Mouse (Mus musculus): ENCODE measurements around the gene Nxpe4. TPM values are rescaled to one million over a fixed set of nuclear protein-coding genes. Genes with fewer than 3 reads are reported as not detected.
A peak's percentile ranks its signal among the peaks of the same experiment; 100 is the strongest.

Nxpe4 gene
- 4.2 and 9.5 TPM in 2 replicates for total RNA-seq (2014; rRNA removed; ENCODE audit: low replicate concordance)
- polyA plus RNA-seq (2015; fragmentation: Nextera tagmentation; extraction: Ambion mirVana): 5.3 and 5.9 TPM in 2 replicates

DNA sequence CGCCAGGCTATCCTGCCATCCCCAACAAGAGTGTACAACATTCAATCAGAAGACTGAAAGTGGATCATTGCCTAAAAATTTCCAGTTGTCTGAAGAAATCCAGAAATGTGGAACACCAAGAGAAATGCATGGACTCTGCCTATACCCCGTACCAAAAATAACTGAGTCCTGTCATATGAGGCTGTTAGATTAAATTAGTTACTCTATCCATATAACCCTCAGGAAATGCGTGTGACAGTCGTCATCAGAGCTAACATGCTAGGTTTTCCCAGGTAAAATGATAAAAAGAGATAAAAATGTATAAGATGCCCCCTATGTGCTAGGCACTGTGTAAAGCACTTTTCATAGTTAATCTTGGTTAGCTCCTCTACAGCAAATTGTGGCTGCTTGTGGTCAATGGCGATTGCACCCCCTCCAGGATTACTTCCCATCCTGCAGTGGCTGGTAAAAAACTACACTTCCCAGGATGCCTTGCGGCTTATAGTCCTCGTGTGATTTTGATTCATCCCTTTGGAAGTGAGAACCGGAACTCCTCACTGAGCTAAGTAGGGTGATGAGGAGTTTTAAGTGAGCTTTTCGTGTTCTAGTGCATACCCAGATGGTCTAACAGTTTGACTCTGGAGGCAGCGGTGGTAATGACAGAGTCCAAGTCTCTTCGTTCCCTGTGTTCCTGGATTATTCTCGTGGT lies at the start of gene Nxpe4:
Gene Nxpe4 (plus strand): TSS at position 519 of the 688 bp plus-strand sequence.
- Histone ChIP-seq H3K27ac (ENCODE audit: low read depth) (no peak within 1 kb of the TSS), H3K4me1 (ENCODE audit: control insufficient read depth, insufficient read depth) (peaks cover 3% of the 10 kb centered on the region; the same call in 1 of the 2 replicates), H3K4me3 (ENCODE audit: low read depth, low read length) (peak within 1 kb of the TSS; percentile 33), H3K9me3 (replicated peaks; ENCODE audit: control insufficient read depth, low read length) (no peaks in the 10 kb centered on the region), H3K9ac (replicated peaks; ENCODE audit: low read depth, low read length) (no peak within 1 kb of the TSS), H3K27me3 (ENCODE audit: control insufficient read depth, insufficient read depth, low read length) (no peaks in the 10 kb centered on the region), H3K36me3 (replicated peaks; ENCODE audit: control insufficient read depth, insufficient read depth, low read length) (no peaks in the 10 kb centered on the region), H3K4me2 (ENCODE audit: low read depth, low read length) (peak within 1 kb of the TSS; percentile 46)
- DNase-seq (ENCODE audit: low spot score) (peak; percentile 58), ATAC-seq (ENCODE audit: insufficient read depth, low read depth) (peak; percentile 62)
- TF ChIP-seq CTCF (IDR thresholded peaks at IDR 0.05; ENCODE audit: low read depth) (peak; percentile 19; the same call in 1 of the 2 replicates), EP300 (IDR thresholded peaks at IDR 0.05; ENCODE audit: low read depth) (no peak)
- WGBS: 27% methylated on average over 12 of the region's 12 CpGs

DNA sequence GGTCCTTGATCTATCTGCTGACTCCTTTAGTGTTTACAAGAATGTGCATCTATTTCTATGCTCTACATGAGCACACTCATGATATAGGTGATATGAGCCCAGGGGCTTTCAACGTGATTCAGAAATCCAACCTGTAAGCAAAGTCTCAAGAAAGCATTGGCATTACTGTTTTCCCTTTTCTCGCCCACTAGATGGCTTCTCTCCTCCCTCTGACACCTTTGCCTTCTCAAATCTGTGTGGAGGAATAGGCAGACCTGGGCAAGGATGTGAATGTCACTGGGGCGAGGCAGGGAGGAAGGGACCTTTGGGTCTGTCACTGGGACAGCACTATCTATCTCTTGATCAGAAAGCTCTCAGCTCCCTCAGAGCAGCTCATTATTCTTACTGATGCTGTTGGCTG lies 35.0 kb upstream of the Nxpe4 start:
- ATAC-seq (ENCODE audit: insufficient read depth, low read depth) (no peak), DNase-seq (ENCODE audit: low spot score) (no peak)
- H3K4me1 ChIP-seq (ENCODE audit: control insufficient read depth, insufficient read depth): no peaks in the 10 kb centered on the region
- H3K27me3 ChIP-seq (ENCODE audit: control insufficient read depth, insufficient read depth, low read length): no peaks in the 10 kb centered on the region
- H3K9ac ChIP-seq (replicated peaks; ENCODE audit: low read depth, low read length): no peak overlapping the region
- no peaks in the 10 kb centered on the region for H3K9me3 ChIP-seq (replicated peaks; ENCODE audit: control insufficient read depth, low read length)
- H3K36me3 ChIP-seq (replicated peaks; ENCODE audit: control insufficient read depth, insufficient read depth, low read length): no peaks in the 10 kb centered on the region
- H3K4me2 ChIP-seq (ENCODE audit: low read depth, low read length): no peak overlapping the region
- 0 out of 2 replicates have a peak, but pooled peaks have one; percentile 2 for TF ChIP-seq CTCF (IDR thresholded peaks at IDR 0.05; ENCODE audit: low read depth)
- no peak for TF ChIP-seq EP300 (IDR thresholded peaks at IDR 0.05; ENCODE audit: low read depth)
- no peak overlapping the region for H3K4me3 ChIP-seq (ENCODE audit: low read depth, low read length)
- 29% methylated on average over 3 of the region's 3 CpGs for WGBS
- no peak overlapping the region for H3K27ac ChIP-seq (ENCODE audit: low read depth)

DNA sequence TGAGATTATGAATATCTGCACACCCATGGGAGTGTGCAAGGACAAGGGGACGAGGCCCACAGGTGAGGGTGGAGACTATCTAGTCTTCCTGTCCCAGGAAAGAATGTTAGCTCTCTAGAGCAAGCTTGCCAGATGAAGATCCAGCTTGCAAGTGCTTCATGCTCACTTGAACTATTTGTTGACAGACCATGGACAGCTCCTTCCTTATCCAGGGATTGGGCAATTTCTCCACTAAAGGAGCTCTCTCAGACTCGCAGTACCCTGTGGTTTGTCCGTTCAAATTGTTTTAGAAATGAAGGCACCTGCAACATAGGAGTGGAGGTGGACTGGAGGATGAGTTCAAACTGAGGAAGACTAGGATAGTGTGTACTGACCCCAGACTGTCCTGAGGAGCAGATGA lies 24.3 kb upstream of the Nxpe4 start:
- TF ChIP-seq EP300 (IDR thresholded peaks at IDR 0.05; ENCODE audit: low read depth): no peak
- no peak for TF ChIP-seq CTCF (IDR thresholded peaks at IDR 0.05; ENCODE audit: low read depth)
- no peaks in the 10 kb centered on the region for H3K27me3 ChIP-seq (ENCODE audit: control insufficient read depth, insufficient read depth, low read length)
- H3K27ac ChIP-seq (ENCODE audit: low read depth): no peak overlapping the region
- H3K4me3 ChIP-seq (ENCODE audit: low read depth, low read length): no peak overlapping the region
- H3K9ac ChIP-seq (replicated peaks; ENCODE audit: low read depth, low read length): no peak overlapping the region
- DNase-seq (ENCODE audit: low spot score) (no peak), ATAC-seq (ENCODE audit: insufficient read depth, low read depth) (no peak)
- H3K9me3 ChIP-seq (replicated peaks; ENCODE audit: control insufficient read depth, low read length): no peaks in the 10 kb centered on the region
- H3K36me3 ChIP-seq (replicated peaks; ENCODE audit: control insufficient read depth, insufficient read depth, low read length): no peaks in the 10 kb centered on the region
- WGBS: 25% methylated on average over 3 of the region's 3 CpGs
- H3K4me1 ChIP-seq (ENCODE audit: control insufficient read depth, insufficient read depth): no peaks in the 10 kb centered on the region
- H3K4me2 ChIP-seq (ENCODE audit: low read depth, low read length): no peak overlapping the region

DNA sequence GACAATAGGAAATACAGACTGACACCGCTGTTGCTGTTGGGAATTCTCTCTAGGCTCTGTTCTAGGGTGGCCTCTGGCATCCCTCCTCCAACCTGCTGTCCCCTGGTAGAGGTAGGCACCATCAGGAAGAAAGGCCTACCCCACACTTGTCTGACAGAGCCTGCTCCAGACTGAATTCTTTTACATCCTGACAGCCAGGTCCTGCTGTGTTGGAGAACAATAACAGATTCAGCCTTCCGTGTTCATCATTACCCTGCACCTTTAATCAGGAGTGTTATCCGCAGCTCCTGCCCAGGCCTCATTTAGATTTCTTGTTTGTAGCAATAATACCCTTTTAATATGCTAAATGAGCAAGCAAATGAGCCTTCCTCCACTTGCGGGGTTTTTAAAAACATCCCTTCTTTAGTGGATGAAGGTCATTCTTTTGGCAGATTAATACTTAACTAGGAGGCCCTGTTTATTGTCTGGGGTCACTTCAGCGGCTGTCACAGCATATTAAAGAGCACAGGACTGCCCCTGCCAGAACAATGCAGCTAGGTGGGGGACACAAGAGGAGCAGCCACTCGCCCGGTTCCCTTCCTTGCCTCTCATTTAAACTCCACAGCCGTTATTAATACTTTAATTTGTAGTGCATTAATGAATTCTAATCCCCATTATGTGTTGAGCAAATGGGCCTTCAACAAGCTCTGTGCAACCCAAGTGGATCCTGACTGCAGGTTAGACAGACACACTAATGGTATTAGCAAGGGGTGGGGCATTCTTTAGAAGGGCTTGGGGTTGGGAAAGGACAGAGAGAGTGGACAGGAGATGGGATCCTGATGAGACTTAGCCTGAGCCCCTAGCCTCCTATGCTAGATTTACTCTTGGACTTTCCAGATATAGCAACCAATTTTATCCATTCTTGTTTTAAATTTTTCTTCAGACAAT lies 21.1 kb upstream of the Nxpe4 start:
- no peak overlapping the region for H3K4me3 ChIP-seq (ENCODE audit: low read depth, low read length)
- H3K27me3 ChIP-seq (ENCODE audit: control insufficient read depth, insufficient read depth, low read length): no peaks in the 10 kb centered on the region
- ATAC-seq (ENCODE audit: insufficient read depth, low read depth): no peak
- no peaks in the 10 kb centered on the region for H3K9me3 ChIP-seq (replicated peaks; ENCODE audit: control insufficient read depth, low read length)
- 36% methylated on average over 8 of the region's 8 CpGs for WGBS
- H3K36me3 ChIP-seq (replicated peaks; ENCODE audit: control insufficient read depth, insufficient read depth, low read length): no peaks in the 10 kb centered on the region
- no peak overlapping the region for H3K4me2 ChIP-seq (ENCODE audit: low read depth, low read length)
- no peak for DNase-seq (ENCODE audit: low spot score)
- TF ChIP-seq EP300 (IDR thresholded peaks at IDR 0.05; ENCODE audit: low read depth): no peak
- no peak for TF ChIP-seq CTCF (IDR thresholded peaks at IDR 0.05; ENCODE audit: low read depth)
- no peak overlapping the region for H3K27ac ChIP-seq (ENCODE audit: low read depth)
- H3K9ac ChIP-seq (replicated peaks; ENCODE audit: low read depth, low read length): no peak overlapping the region
- no peaks in the 10 kb centered on the region for H3K4me1 ChIP-seq (ENCODE audit: control insufficient read depth, insufficient read depth)

DNA sequence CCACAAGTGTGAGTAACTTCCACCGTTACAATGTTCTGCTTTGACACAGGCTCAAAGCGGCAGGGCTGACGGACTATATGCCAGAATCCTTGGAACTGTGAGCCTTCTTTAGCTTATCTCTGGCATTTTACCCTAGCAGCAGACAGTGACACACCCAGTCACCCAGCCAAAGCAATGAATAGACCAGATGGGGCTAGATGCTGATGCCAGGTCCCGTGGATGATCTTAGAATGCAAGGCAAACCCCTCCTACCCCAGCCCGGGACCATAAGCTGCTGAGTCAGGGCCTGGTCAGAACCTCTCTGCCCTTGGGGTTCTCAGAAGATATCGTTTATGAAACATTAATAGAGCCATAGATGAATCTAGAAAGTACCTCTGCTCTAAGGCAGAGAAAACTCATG lies 19.2 kb upstream of the Nxpe4 start:
- no peaks in the 10 kb centered on the region for H3K36me3 ChIP-seq (replicated peaks; ENCODE audit: control insufficient read depth, insufficient read depth, low read length)
- H3K9ac ChIP-seq (replicated peaks; ENCODE audit: low read depth, low read length): no peak overlapping the region
- no peak for TF ChIP-seq CTCF (IDR thresholded peaks at IDR 0.05; ENCODE audit: low read depth)
- no peak for TF ChIP-seq EP300 (IDR thresholded peaks at IDR 0.05; ENCODE audit: low read depth)
- no peaks in the 10 kb centered on the region for H3K9me3 ChIP-seq (replicated peaks; ENCODE audit: control insufficient read depth, low read length)
- no peak for DNase-seq (ENCODE audit: low spot score)
- ATAC-seq (ENCODE audit: insufficient read depth, low read depth): no peak
- no peaks in the 10 kb centered on the region for H3K27me3 ChIP-seq (ENCODE audit: control insufficient read depth, insufficient read depth, low read length)
- no peak overlapping the region for H3K4me2 ChIP-seq (ENCODE audit: low read depth, low read length)
- WGBS: 72% methylated on average over 6 of the region's 6 CpGs
- H3K4me1 ChIP-seq (ENCODE audit: control insufficient read depth, insufficient read depth): no peaks in the 10 kb centered on the region
- H3K27ac ChIP-seq (ENCODE audit: low read depth): no peak overlapping the region
- no peak overlapping the region for H3K4me3 ChIP-seq (ENCODE audit: low read depth, low read length)
